Mouse (Mus musculus) kidney, postnatal 0 days (tissue): ENCODE measurements around the gene Gabarapl2. TPM values are rescaled to one million over a fixed set of nuclear protein-coding genes. Genes with fewer than 3 reads are reported as not detected.

Source experiments
- ATAC-seq: fragments of 200-750 bp; cut with Nextera tagmentation; replicated peaks from 2 replicates; pipeline ENCODE4 v1.8.0; 2017; ENCODE audit warnings: low read depth, moderate number of reproducible peaks, moderate TSS enrichment, moderate library complexity; ENCODE audit not compliant: low FRiP score
- DNase-seq: peaks from one replicate; pipeline ENCODE4 v3.0.0-alpha.2; 2016; ENCODE audit warnings: low spot score
- H3K27ac ChIP-seq: fragments of 300-500 bp; sonication (generic); 2 replicates; pipeline ENCODE4 v1.5.1; 2014; ENCODE audit warnings: mild to moderate bottlenecking
- H3K27me3 ChIP-seq: fragments of 300-500 bp; sonication (generic); 2 replicates; pipeline ENCODE4 v1.6.1; 2014; ENCODE audit warnings: low read length, mixed read lengths; ENCODE audit not compliant: insufficient read depth
- H3K36me3 ChIP-seq: fragments of 300-500 bp; sonication (generic); 2 replicates; pipeline ENCODE4 v1.6.1; 2014; ENCODE audit warnings: low read length, mixed read lengths; ENCODE audit not compliant: insufficient read depth
- H3K4me1 ChIP-seq: fragments of 300-500 bp; sonication (generic); replicated peaks from 2 replicates; pipeline ENCODE4 v1.6.1; 2014; ENCODE audit warnings: antibody characterized with exemption, low read length, mixed read lengths; ENCODE audit not compliant: insufficient read depth
- H3K4me2 ChIP-seq: fragments of 300-500 bp; sonication (generic); 2 replicates; pipeline ENCODE4 v1.6.1; 2014; ENCODE audit warnings: mild to moderate bottlenecking, low read length, moderate library complexity, mixed read lengths
- H3K4me3 ChIP-seq: fragments of 300-500 bp; sonication (generic); replicated peaks from 2 replicates; pipeline ENCODE4 v1.5.1; 2014; ENCODE audit warnings: low read depth, low read length
- H3K9ac ChIP-seq: fragments of 300-500 bp; sonication (generic); 2 replicates; pipeline ENCODE4 v1.6.1; 2014; ENCODE audit warnings: low read depth, low read length
- H3K9me3 ChIP-seq: fragments of 300-500 bp; sonication (generic); replicated peaks from 2 replicates; pipeline ENCODE4 v1.6.1; 2016; ENCODE audit warnings: low read length, inconsistent platforms, mixed read lengths
- CTCF ChIP-seq: IDR thresholded peaks from 2 replicates; pipeline ENCODE4 v1.5.1; 2016; ENCODE audit warnings: antibody characterized with exemption, low read depth, mild to moderate bottlenecking, moderate library complexity
- WGBS: fragments of 180-500 bp; shearing (Covaris S2); extraction: QIAGEN DNeasy Blood & Tissue Kit; methylation state at CpG from one replicate; pipeline ENCODE4 v1.1.7; 2014; 5-methylcytosine and 5-hydroxymethylcytosine counted together
- polyA plus RNA-seq: library from polyadenylated mRNA; unstranded; fragments of >200 nt; fragmentation: Nextera tagmentation; extraction: Ambion mirVana; gene quantifications from 2 replicates; pipeline ENCODE4 v1.2.1, GENCODE M21; 2015

Gabarapl2 gene
- polyA plus RNA-seq, 1 experiment from 2014 or later: 264 TPM

GRCm38 (mm10) chr8:111943544-111943943 is 3.0 kb downstream of the Gabarapl2 start:
- H3K27ac ChIP-seq: no peak overlapping the region
- H3K27me3 ChIP-seq: no peaks in the 10 kb centered on the region
- TF ChIP-seq CTCF: no peak
- H3K4me2 ChIP-seq: no peak overlapping the region
- 0 out of 2 replicates have a peak, but pooled peaks cover 6% of the 10 kb centered on the region for H3K4me1 ChIP-seq
- DNase-seq (no peak), ATAC-seq (no peak)
- H3K9me3 ChIP-seq: no peaks in the 10 kb centered on the region
- H3K36me3 ChIP-seq: peaks cover 30% of the 10 kb centered on the region; the same call in 1 of the 2 replicates
- no peak overlapping the region for H3K9ac ChIP-seq
- no peak overlapping the region for H3K4me3 ChIP-seq
- WGBS: 100% methylated on average over 2 of the region's 2 CpGs

DNA sequence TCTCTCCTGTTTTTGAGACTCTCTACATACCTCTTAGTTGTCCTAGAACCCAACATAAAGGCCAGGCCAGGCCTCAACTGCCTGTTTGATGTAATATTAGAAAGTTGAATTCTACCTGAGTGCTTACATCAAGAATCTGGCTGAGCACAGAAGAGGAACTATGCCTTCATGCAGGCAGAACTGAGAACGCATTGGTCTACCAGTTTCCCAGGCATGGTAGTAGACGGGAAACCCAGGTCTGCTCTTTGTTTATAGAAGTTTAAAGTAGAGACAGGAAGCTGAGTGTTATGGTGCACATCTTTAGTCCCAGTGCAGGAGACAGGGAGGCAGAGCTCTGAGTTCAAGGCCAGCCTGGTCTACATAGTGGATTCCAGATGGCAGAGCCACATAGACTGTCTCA is 6.6 kb downstream of the Gabarapl2 start:
- DNase-seq (no peak), ATAC-seq (no peak)
- H3K4me3 ChIP-seq: no peak overlapping the region
- 91% methylated on average over 2 of the region's 2 CpGs for WGBS
- H3K4me2 ChIP-seq: no peak overlapping the region
- no peaks in the 10 kb centered on the region for H3K4me1 ChIP-seq
- no peaks in the 10 kb centered on the region for H3K27me3 ChIP-seq
- H3K9me3 ChIP-seq: no peaks in the 10 kb centered on the region
- TF ChIP-seq CTCF: no peak
- H3K27ac ChIP-seq: no peak overlapping the region
- H3K36me3 ChIP-seq: peaks cover 35% of the 10 kb centered on the region; the same call in 1 of the 2 replicates
- H3K9ac ChIP-seq: no peak overlapping the region

DNA sequence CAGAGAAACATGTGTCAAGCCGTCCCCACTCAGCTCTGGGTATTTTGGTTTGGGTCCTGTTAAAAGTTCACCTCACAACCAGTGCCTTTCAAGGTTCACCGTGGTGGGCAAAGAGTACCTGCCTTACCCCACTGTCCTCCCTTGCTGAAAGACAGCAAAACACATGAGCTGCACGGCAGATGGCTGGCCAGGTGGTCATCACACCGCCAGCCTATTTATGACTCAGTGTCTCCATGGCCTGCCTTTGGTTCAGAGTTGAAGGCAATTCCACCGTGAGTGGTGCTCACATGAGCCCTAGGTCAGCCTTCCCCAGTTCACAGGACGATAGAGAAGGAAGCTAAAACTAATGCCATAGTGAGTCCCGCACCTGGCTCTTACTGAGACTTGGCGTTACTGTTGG is 7.5 kb downstream of the Gabarapl2 start:
- H3K4me1 ChIP-seq: no peaks in the 10 kb centered on the region
- no peak overlapping the region for H3K4me3 ChIP-seq
- no peak for TF ChIP-seq CTCF
- no peak for ATAC-seq
- no peak overlapping the region for H3K4me2 ChIP-seq
- H3K36me3 ChIP-seq: peaks cover 35% of the 10 kb centered on the region; the same call in 1 of the 2 replicates
- no peaks in the 10 kb centered on the region for H3K9me3 ChIP-seq
- no peak overlapping the region for H3K27ac ChIP-seq
- H3K27me3 ChIP-seq: no peaks in the 10 kb centered on the region
- no peak overlapping the region for H3K9ac ChIP-seq
- no peak for DNase-seq
- WGBS: 91% methylated on average over 8 of the region's 8 CpGs

DNA sequence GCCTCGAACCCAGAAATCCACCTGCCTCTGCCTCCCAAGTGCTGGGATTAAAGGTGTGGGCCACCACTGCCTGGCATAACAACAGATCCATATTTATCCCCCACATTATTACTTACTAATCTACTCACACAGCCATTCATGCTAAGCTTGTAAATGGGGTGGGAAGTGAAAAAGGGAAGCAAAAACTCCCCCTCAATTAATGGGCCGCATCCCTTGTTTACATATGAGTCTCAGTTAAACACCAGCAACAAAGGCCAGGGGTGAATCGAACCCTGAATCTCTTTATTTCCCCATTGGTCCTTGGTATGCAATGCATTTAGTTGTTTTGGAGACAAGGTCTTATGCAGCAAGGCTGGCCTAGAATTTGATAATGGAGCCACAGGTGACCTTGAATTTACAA is 10.3 kb downstream of the Gabarapl2 start:
- H3K27me3 ChIP-seq: no peaks in the 10 kb centered on the region
- WGBS: 84% methylated on average over 3 of the region's 3 CpGs
- no peak for ATAC-seq
- no peak for DNase-seq
- H3K9me3 ChIP-seq: no peaks in the 10 kb centered on the region
- no peak for TF ChIP-seq CTCF
- H3K27ac ChIP-seq: no peak overlapping the region
- H3K4me3 ChIP-seq: no peak overlapping the region
- peaks cover 27% of the 10 kb centered on the region for H3K36me3 ChIP-seq
- no peak overlapping the region for H3K4me2 ChIP-seq
- no peaks in the 10 kb centered on the region for H3K4me1 ChIP-seq
- no peak overlapping the region for H3K9ac ChIP-seq

DNA sequence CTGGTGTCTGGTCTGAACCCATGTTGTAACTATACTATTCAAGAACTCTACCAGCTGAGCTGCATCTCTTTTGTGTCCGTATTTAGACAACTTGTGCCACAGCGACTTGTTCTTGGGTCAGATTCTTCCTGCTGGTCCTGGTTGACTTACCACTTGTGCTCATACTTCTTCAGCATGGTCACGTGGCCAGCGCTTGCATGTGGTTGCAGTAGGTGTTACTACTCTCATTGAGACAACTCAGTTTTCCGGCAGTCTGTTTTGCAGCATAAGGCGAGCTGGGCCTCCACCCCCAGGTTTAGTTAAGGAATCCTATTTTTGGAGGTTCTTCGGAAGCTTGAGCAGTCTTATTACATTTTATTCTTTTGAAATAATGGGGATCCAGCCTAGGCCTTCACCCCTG is 10.8 kb downstream of the Gabarapl2 start:
- Histone ChIP-seq H3K27ac (no peak overlapping the region), H3K36me3 (peaks cover 28% of the 10 kb centered on the region), H3K9me3 (no peaks in the 10 kb centered on the region), H3K4me3 (no peak overlapping the region), H3K27me3 (no peaks in the 10 kb centered on the region), H3K4me1 (no peaks in the 10 kb centered on the region), H3K9ac (no peak overlapping the region), H3K4me2 (no peak overlapping the region)
- TF ChIP-seq CTCF: no peak
- 93% methylated on average over 7 of the region's 7 CpGs for WGBS
- DNase-seq (no peak), ATAC-seq (no peak)

- DNase-seq (no peak), ATAC-seq (no peak)
- no peaks in the 10 kb centered on the region for H3K27me3 ChIP-seq
- no peak for TF ChIP-seq CTCF
- H3K4me2 ChIP-seq: no peak overlapping the region
- no peak overlapping the region for H3K27ac ChIP-seq
- no peak overlapping the region for H3K9ac ChIP-seq
- whole genome bisulfite sequencing: 99% methylated on average over 5 of the region's 5 CpGs
- no peaks in the 10 kb centered on the region for H3K4me1 ChIP-seq
- no peaks in the 10 kb centered on the region for H3K9me3 ChIP-seq
- H3K4me3 ChIP-seq: no peak overlapping the region
- peaks cover 31% of the 10 kb centered on the region for H3K36me3 ChIP-seq
These were observed 11.4 kb downstream of the Gabarapl2 start for GRCm38 (mm10) chr8:111951936-111952335.

- H3K9ac ChIP-seq: no peak overlapping the region
- DNase-seq: no peak
- H3K4me1 ChIP-seq: no peaks in the 10 kb centered on the region
- no peak overlapping the region for H3K27ac ChIP-seq
- no peak for ATAC-seq
- WGBS: 86% methylated on average over 4 of the region's 4 CpGs
- H3K27me3 ChIP-seq: no peaks in the 10 kb centered on the region
- no peak overlapping the region for H3K4me2 ChIP-seq
- peaks cover 26% of the 10 kb centered on the region; the same call in 1 of the 2 replicates for H3K36me3 ChIP-seq
- no peaks in the 10 kb centered on the region for H3K9me3 ChIP-seq
- TF ChIP-seq CTCF: no peak
- no peak overlapping the region for H3K4me3 ChIP-seq
These were observed 14.5 kb downstream of the Gabarapl2 start for GRCm38 (mm10) chr8:111954844-111955594.
